Mouse (Mus musculus) testis, adult 2 months (tissue): ENCODE measurements around the gene Tnfrsf25. TPM values are rescaled to one million over a fixed set of nuclear protein-coding genes. Genes with fewer than 3 reads are reported as not detected.

Source experiments
- H3K27ac ChIP-seq: fragments of 200-500 bp; 2 replicates; pipeline ENCODE4 v1.5.1; 2012; ENCODE audit warnings: low read depth, low read length; ENCODE audit not compliant: control insufficient read depth, insufficient read depth
- H3K27me3 ChIP-seq: fragments of 200-500 bp; 2 replicates; pipeline ENCODE4 v1.6.1; 2012; ENCODE audit warnings: mild to moderate bottlenecking, low read length, moderate library complexity; ENCODE audit not compliant: control insufficient read depth, insufficient read depth
- H3K36me3 ChIP-seq: fragments of 200-500 bp; 2 replicates; pipeline ENCODE4 v1.6.1; 2012; ENCODE audit warnings: mild to moderate bottlenecking, low read length; ENCODE audit not compliant: control insufficient read depth, insufficient read depth
- H3K4me1 ChIP-seq: fragments of 200-500 bp; 2 replicates; pipeline ENCODE4 v1.6.1; 2012; ENCODE audit warnings: low read length; ENCODE audit not compliant: control insufficient read depth, insufficient read depth
- H3K4me3 ChIP-seq: fragments of 200-500 bp; 2 replicates; pipeline ENCODE4 v1.5.1; 2012; ENCODE audit warnings: low read depth, mild to moderate bottlenecking, low read length, moderate library complexity, mixed read lengths; ENCODE audit not compliant: control insufficient read depth
- CTCF ChIP-seq: fragments of 200-500 bp; IDR thresholded peaks from 2 replicates; pipeline ENCODE4 v1.5.1; 2012; ENCODE audit warnings: low read depth, mild to moderate bottlenecking, inconsistent platforms, low read length, moderate library complexity; ENCODE audit not compliant: control insufficient read depth, insufficient read depth, insufficient replicate concordance
- POLR2A ChIP-seq: fragments of 200-500 bp; IDR thresholded peaks from 2 replicates; pipeline ENCODE4 v1.6.1; 2012; ENCODE audit warnings: low read depth, mild to moderate bottlenecking, inconsistent platforms, low read length, moderate library complexity; ENCODE audit not compliant: control insufficient read depth
- polyA plus RNA-seq: library from polyadenylated mRNA; depleted of rRNA; stranded (reverse); fragments of >200 nt; gene quantifications from 2 replicates; pipeline ENCODE4 v1.2.3, GENCODE M21; 2012

Gene Tnfrsf25
- polyA plus RNA-seq, 1 experiment, result 1.5 TPM

GRCm38 (mm10) chr4:152092751-152093293, 22.9 kb upstream of the Tnfrsf25 start:
- H3K27ac ChIP-seq, result no peak overlapping the region; the same call in 1 of the 2 replicates
- TF ChIP-seq CTCF (no peak), POLR2A (no peak)
- H3K36me3 ChIP-seq, result no peaks in the 10 kb centered on the region
- no peak overlapping the region for H3K4me3 ChIP-seq
- peaks cover 13% of the 10 kb centered on the region for H3K4me1 ChIP-seq
- H3K27me3 ChIP-seq, result no peaks in the 10 kb centered on the region

DNA sequence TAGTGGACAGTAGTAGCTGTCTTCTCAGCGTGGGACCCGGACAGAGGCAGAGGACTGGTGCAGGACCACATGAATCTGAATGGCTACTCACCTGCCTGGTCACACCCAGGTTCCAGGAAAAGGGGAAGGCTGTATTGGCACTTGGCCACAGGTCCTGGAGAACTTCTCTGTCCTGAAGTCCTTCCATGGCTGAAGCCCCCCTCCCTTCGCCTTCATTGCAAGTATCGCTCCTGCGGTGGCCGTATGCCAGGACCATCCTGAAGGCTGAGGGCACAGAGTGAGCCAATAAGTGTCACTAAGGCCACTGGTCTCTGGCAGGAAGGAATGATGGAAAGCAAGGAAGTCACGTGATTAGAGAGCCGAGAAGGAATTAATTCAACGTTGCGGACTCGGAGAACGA, 21.5 kb upstream of the Tnfrsf25 start:
- Histone ChIP-seq H3K36me3 (no peaks in the 10 kb centered on the region), H3K27me3 (no peaks in the 10 kb centered on the region), H3K4me1 (peaks cover 3% of the 10 kb centered on the region), H3K4me3 (no peak overlapping the region), H3K27ac (no peak overlapping the region)
- TF ChIP-seq CTCF (no peak), POLR2A (no peak)

DNA sequence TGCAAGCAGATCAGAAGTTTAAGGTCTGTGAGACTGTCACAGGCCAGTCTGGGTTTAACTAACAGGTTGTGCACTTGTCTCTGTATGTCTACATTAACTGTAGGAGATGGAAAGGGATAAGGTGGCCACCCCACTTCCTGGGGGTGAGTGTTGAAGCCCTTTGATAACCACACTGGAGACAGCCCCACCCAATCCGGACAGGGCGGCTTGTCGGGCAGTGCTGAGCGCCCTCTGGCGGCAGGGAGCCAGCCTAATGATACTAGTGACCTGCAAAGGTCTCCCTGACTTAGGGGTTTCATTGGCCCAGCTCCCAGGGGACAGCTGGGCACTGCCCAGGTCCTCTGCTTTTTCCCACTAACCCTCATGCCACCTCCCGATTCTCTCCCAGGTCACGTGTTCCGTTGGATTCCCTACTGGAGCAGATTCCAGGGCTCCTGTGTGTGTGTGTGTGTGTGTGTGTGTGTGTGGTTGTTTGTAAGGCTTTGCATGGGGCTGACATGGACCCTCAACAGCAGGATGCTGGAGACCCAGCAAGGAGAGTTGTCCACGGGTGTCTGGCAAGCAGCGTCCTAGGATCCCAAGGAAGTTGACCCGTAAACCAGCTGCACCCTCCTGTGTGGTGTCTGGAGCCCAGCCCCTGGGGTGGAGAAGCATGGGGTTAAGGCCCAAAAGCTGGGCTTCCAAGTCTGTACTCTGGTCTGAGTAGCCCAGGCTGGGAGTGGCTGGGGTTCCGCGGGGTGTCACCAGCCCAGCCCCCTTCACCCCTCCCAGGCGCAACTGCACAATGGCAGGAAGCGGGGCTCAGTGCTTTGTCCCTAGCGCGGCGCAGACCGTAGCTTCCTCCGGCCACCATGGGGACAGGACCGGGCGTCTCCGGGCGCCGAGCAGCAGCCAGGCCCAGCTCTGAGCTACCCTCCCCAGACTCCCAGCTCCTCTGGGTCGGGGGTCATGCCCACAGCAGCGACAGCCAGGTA, 19.5 kb upstream of the Tnfrsf25 start:
- no peak overlapping the region for H3K27ac ChIP-seq
- peaks cover 3% of the 10 kb centered on the region for H3K4me1 ChIP-seq
- no peaks in the 10 kb centered on the region for H3K27me3 ChIP-seq
- no peaks in the 10 kb centered on the region for H3K36me3 ChIP-seq
- TF ChIP-seq POLR2A, result no peak
- peak; percentile 34; the same call in 1 of the 2 replicates for TF ChIP-seq CTCF
- no peak overlapping the region; the same call in 1 of the 2 replicates for H3K4me3 ChIP-seq

- no peak overlapping the region; the same call in 1 of the 2 replicates for H3K4me3 ChIP-seq
- no peaks in the 10 kb centered on the region for H3K36me3 ChIP-seq
- no peaks in the 10 kb centered on the region for H3K27me3 ChIP-seq
- no peak for TF ChIP-seq POLR2A
- no peak for TF ChIP-seq CTCF
- no peak overlapping the region for H3K27ac ChIP-seq
- H3K4me1 ChIP-seq, result peaks cover 3% of the 10 kb centered on the region
Measured at GRCm38 (mm10) chr4:152096927-152097326, 18.8 kb upstream of the Tnfrsf25 start.

DNA sequence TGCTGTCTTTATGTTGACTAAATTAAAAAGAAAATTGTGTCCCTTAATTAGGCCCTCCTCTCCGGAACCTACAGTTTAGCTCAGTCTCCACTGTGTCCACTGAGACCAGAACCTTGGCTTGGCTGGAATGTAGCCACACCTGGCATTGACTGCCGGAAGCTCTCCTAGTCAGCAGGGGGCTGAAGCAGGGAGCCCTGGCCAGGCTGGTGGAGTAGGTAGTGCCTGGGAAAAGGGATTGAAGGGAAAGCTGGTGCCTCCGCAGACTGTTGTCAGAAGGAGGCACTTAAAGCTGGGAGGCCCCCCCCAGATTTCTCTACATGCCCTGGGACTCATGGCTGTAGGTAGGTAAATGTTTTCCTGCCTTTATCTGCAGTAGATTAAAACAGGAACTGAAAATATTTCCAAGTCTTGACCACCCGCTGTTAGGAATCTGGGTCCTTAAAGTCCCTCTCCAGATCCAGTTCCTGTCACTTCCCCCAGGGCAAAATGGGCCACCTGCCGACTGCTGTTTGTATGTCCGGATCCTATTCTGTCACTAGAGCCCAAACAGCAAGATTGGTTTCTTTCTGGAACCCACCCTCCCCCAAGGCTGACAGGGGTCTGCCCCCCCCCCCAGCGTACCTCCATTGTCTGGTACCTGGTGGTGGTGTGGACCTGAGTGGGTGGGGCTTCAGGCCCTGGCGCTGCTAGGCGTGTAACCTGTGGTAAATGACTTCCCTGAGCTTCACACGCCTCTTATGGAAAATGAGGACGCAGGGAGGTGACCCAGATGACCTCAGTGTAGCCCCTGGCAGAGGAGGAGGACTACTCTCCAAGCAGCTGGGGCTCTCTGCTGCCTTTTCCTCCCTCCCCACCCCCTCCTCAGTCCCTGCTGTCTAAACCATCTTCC, 17.6 kb upstream of the Tnfrsf25 start:
- H3K27ac ChIP-seq, result no peak overlapping the region

DNA sequence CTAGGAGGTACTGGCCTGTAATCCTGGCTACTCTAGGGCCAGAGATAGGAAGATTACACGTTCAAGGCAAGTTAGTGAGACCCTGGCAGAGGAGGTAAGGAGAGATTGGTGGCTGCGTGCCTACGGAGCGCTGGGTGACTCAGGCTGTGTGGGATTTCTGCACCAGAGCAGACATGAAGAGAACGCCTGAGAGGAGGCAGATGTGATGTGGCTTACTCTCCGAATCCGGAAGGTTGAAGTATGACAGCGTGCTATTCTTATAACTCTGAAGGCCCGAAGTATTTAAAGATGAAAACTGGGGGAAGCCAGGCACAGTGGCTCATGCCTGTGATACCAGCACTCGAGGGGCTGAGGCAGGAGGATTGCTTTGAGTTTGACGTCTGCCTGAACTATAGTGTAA, 15.2 kb upstream of the Tnfrsf25 start:
- Histone ChIP-seq H3K4me1 (no peaks in the 10 kb centered on the region; the same call in none of the 2 replicates), H3K4me3 (no peak overlapping the region), H3K27me3 (no peaks in the 10 kb centered on the region), H3K27ac (peak overlapping the region; percentile 7), H3K36me3 (no peaks in the 10 kb centered on the region)
- TF ChIP-seq POLR2A (no peak), CTCF (no peak)

More for the DNA sequence above, 17.6 kb upstream of the Tnfrsf25 start:
- TF ChIP-seq POLR2A (no peak), CTCF (no peak)
- no peaks in the 10 kb centered on the region for H3K27me3 ChIP-seq
- H3K4me1 ChIP-seq, result no peaks in the 10 kb centered on the region; the same call in none of the 2 replicates
- H3K4me3 ChIP-seq, result no peak overlapping the region
- no peaks in the 10 kb centered on the region for H3K36me3 ChIP-seq
